Mouse (Mus musculus) brain, adult 10 weeks (tissue): Measurements from ENCODE around the gene Olfr1364. TPM values are rescaled to one million over a fixed set of nuclear protein-coding genes. Genes with fewer than 3 reads are reported as not detected.

Experiments used
- polyA plus RNA-seq: library from polyadenylated mRNA; stranded (reverse); fragments of 350-450 nt; fragmentation: Illumina TruSeq; extraction: RNeasy Lipid Tissue Mini Kit (QIAGEN cat#74804); gene quantifications from one replicate; pipeline ENCODE4 v1.2.3, GENCODE M21; 2015; ENCODE audit warnings: low read depth, low replicate concordance

Gene Olfr1364
- polyA plus RNA-seq = not detected

GRCm38 (mm10) chr13:21581659-21582058, at the start of gene Olfr1364:
Gene Olfr1364 (minus strand): TSS chr13:21581759.

GRCm38 (mm10) chr13:21613922-21614321, 32.4 kb upstream of the Olfr1364 start, which contains the start of gene Olfr1362:
Gene Olfr1362 (minus strand): TSS chr13:21614022.

DNA sequence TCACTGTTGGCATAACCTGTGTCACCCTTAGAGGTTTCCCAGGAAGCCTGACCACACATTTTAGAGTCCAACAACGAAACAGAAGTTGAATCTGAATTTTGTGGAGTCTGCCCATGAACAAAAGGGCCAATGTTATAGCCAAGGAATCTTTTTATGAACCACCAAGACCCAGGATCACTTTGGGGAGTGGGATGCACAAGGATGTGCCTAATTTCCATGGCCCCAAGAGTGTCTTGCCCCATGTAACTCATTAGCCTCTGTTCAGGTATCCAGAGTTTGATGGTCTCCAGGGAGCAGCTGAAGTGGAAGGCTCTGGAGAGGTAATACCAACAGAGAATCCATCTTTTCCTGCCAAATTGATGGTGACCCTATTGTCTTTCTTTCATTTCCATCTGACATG, 21.8 kb downstream of the Olfr1364 start, which contains the start of gene Olfr1535:
Olfr1535 (minus strand) TSS at position 101 of the 400 bp plus-strand sequence.

DNA sequence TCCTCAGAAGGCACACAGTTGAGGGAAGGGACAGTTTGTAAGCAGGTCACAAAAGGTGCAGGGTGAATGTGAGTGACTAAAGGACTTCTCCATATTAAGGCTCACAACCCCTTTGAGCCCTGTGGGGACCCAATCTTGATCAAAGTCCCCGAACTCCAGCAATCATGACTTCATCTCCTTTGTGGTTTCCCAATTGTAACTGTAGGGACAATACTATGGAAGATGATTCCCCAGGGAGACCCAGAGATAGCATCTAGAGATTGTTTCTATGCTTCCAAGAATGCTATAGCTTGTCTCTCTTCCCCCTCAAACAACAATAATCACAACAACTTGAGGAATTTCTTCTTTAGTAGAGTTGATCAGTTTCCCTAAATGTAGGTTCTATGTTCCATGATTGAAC, 38.9 kb downstream of the Olfr1364 start, which contains the start of gene Olfr1366:
Olfr1366 (minus strand) TSS at position 101 of the 400 bp plus-strand sequence.

GRCm38 (mm10) chr13:21530781-21531201, 50.8 kb downstream of the Olfr1364 start, which contains the start of gene Zkscan8:
Gene Zkscan8 (minus strand): TSS chr13:21531120.

Other genes starting within 250 kb of the Olfr1364 start
- gene Olfr1367, start 234.8 kb downstream of the Olfr1364 start, polyA plus RNA-seq = not detected
- 6.4 TPM for gene Zscan12, start 218.9 kb downstream of the Olfr1364 start, polyA plus RNA-seq
- gene Zkscan3, start 179.0 kb downstream of the Olfr1364 start, polyA plus RNA-seq = 31.8 TPM
- gene Pgbd1, start 140.7 kb downstream of the Olfr1364 start, polyA plus RNA-seq = 2.6 TPM
- gene Zscan26, start 128.0 kb downstream of the Olfr1364 start, polyA plus RNA-seq = 68.2 TPM
- gene Nkapl, start 113.2 kb downstream of the Olfr1364 start, polyA plus RNA-seq = 0.62 TPM
- gene Zkscan4, start 102.9 kb downstream of the Olfr1364 start, polyA plus RNA-seq = 4.5 TPM
- gene Gm10065, start 102.3 kb downstream of the Olfr1364 start, polyA plus RNA-seq = not detected
- gene AK157302, start 86.5 kb downstream of the Olfr1364 start, polyA plus RNA-seq = 2.2 TPM
- gene Gm11273, start 80.3 kb downstream of the Olfr1364 start, polyA plus RNA-seq = 15.6 TPM
- 8.6 TPM for gene Zkscan8, start 50.6 kb downstream of the Olfr1364 start, polyA plus RNA-seq
- not detected for gene Olfr1366, start 39.0 kb downstream of the Olfr1364 start, polyA plus RNA-seq
- not detected for gene Olfr1535, start 21.9 kb downstream of the Olfr1364 start, polyA plus RNA-seq
- not detected for gene Olfr1362, start 32.3 kb upstream of the Olfr1364 start, polyA plus RNA-seq
- gene Olfr11, start 60.8 kb upstream of the Olfr1364 start, polyA plus RNA-seq = not detected
- gene Olfr1361, start 81.6 kb upstream of the Olfr1364 start, polyA plus RNA-seq = not detected
- gene Olfr1360, start 95.6 kb upstream of the Olfr1364 start, polyA plus RNA-seq = not detected
- not detected for gene Olfr1359, start 116.4 kb upstream of the Olfr1364 start, polyA plus RNA-seq
- gene Hist1h2bl, start 134.4 kb upstream of the Olfr1364 start, polyA plus RNA-seq = not detected
- not detected for gene Hist1h2ai, start 134.7 kb upstream of the Olfr1364 start, polyA plus RNA-seq
- not detected for gene Hist1h3h, start 135.9 kb upstream of the Olfr1364 start, polyA plus RNA-seq
- gene Hist1h2bm, start 140.3 kb upstream of the Olfr1364 start, polyA plus RNA-seq = not detected
- 1.7 TPM for gene Hist1h4j, start 153.3 kb upstream of the Olfr1364 start, polyA plus RNA-seq
- gene Hist1h4k, start 168.7 kb upstream of the Olfr1364 start, polyA plus RNA-seq = 4.7 TPM
- gene Hist1h2ak, start 172.1 kb upstream of the Olfr1364 start, polyA plus RNA-seq = not detected
- gene Hist1h2bn, start 172.4 kb upstream of the Olfr1364 start, polyA plus RNA-seq = not detected
- not detected for gene Hist1h1b, start 198.9 kb upstream of the Olfr1364 start, polyA plus RNA-seq
- gene Hist1h3i, start 201.6 kb upstream of the Olfr1364 start, polyA plus RNA-seq = not detected
- gene Hist1h2an, start 205.5 kb upstream of the Olfr1364 start, polyA plus RNA-seq = not detected
- gene Hist1h2bp, start 205.7 kb upstream of the Olfr1364 start, polyA plus RNA-seq = not detected
- gene Hist1h2bq, start 228.4 kb upstream of the Olfr1364 start, polyA plus RNA-seq = not detected
- gene Hist1h2ao, start 228.7 kb upstream of the Olfr1364 start, polyA plus RNA-seq = not detected
- 3.7 TPM for gene Hist1h4m, start 230.0 kb upstream of the Olfr1364 start, polyA plus RNA-seq